Mouse (Mus musculus) CH12.LX (cell line): ENCODE measurements around the gene Gm20662. TPM values are rescaled to one million over a fixed set of nuclear protein-coding genes. Genes with fewer than 3 reads are reported as not detected.

ENCODE experiments used
- DNase-seq: peaks from one replicate; pipeline ENCODE4 v3.0.0-alpha.2; 2013; ENCODE audit errors: extremely low read depth
- H3K27ac ChIP-seq: 2 replicates; pipeline ENCODE4 v1.5.1; 2012; ENCODE audit warnings: low read depth, mild to moderate bottlenecking, control low read depth, moderate library complexity; ENCODE audit not compliant: insufficient read depth
- H3K27me3 ChIP-seq: replicated peaks from 2 replicates; pipeline ENCODE3; 2012; ENCODE audit warnings: inconsistent platforms
- H3K36me3 ChIP-seq, 2 experiments: replicated peaks in 1 of 2; 2 replicates each; pipeline versions ENCODE3 to v1.6.1; 2012; ENCODE audit warnings: inconsistent platforms in 1 of 2, low read length in 1 of 2, mild to moderate bottlenecking in 1 of 2, mixed read lengths in 1 of 2, moderate library complexity in 1 of 2; ENCODE audit not compliant: control insufficient read depth in 1 of 2, insufficient read depth in 1 of 2
- H3K4me1 ChIP-seq, 2 experiments: 2 replicates each; pipeline ENCODE4 v1.6.1; 2012; ENCODE audit warnings: inconsistent platforms in 1 of 2, moderate library complexity in 1 of 2; ENCODE audit not compliant: insufficient read depth in 2 of 2, control insufficient read depth in 1 of 2
- H3K4me2 ChIP-seq: 2 replicates; pipeline ENCODE4 v1.6.1; 2012; ENCODE audit warnings: low read depth, mild to moderate bottlenecking, control low read depth; ENCODE audit not compliant: poor library complexity, insufficient read depth, severe bottlenecking
- H3K4me3 ChIP-seq, 3 experiments: fragments of 150-350 bp in 1 of 3; sonication (generic) in 1 of 3; replicated peaks in 1 of 3; 2 replicates each; pipeline versions ENCODE3 to v1.5.1; 2011 to 2012; ENCODE audit warnings: low read depth in 2 of 3, low read length in 2 of 3, mild to moderate bottlenecking in 2 of 3, moderate library complexity in 2 of 3, control low read depth in 1 of 3, improper control_type of control experiment in 1 of 3, inconsistent platforms in 1 of 3, mixed read lengths in 1 of 3; ENCODE audit not compliant: poor library complexity in 1 of 3
- H3K79me2 ChIP-seq: replicated peaks from 2 replicates; pipeline ENCODE4 v1.6.1; 2012; ENCODE audit warnings: mild to moderate bottlenecking, moderate library complexity; ENCODE audit not compliant: control insufficient read depth, poor library complexity, insufficient read depth, severe bottlenecking; ENCODE audit errors: extremely low read depth
- H3K9ac ChIP-seq: 2 replicates; pipeline ENCODE4 v1.6.1; 2012; ENCODE audit warnings: low read depth, mild to moderate bottlenecking, control low read depth, moderate library complexity; ENCODE audit not compliant: insufficient read depth
- H3K9me3 ChIP-seq: replicated peaks from 2 replicates; pipeline ENCODE3; 2012; ENCODE audit warnings: low read length, inconsistent platforms, mixed read lengths
- BHLHE40 ChIP-seq: IDR thresholded peaks from 2 replicates; pipeline ENCODE4 v1.6.1; 2011; ENCODE audit warnings: mild to moderate bottlenecking, low read depth, low read length, improper control_type of control experiment
- CTCF ChIP-seq, 2 experiments: IDR thresholded peaks in 1 of 2; conservative IDR thresholded peaks in 1 of 2; 2 replicates each; pipeline ENCODE4 v1.5.1; 2011 to 2012; ENCODE audit warnings: low read depth in 2 of 2, low read length in 2 of 2, improper control_type of control experiment in 1 of 2, inconsistent platforms in 1 of 2, mild to moderate bottlenecking in 1 of 2, moderate library complexity in 1 of 2
- E2F4 ChIP-seq: IDR thresholded peaks from 2 replicates; pipeline ENCODE4 v1.6.1; 2011; ENCODE audit warnings: low read depth, low read length, improper control_type of control experiment; ENCODE audit not compliant: insufficient replicate concordance
- ELF1 ChIP-seq: IDR thresholded peaks from 2 replicates; pipeline ENCODE4 v1.6.1; 2014; ENCODE audit warnings: low read depth, mild to moderate bottlenecking, inconsistent platforms, low read length, improper control_type of control experiment
- HCFC1 ChIP-seq: IDR thresholded peaks from 2 replicates; pipeline ENCODE4 v1.6.1; 2012; ENCODE audit warnings: low read depth, mild to moderate bottlenecking, inconsistent platforms, low read length, improper control_type of control experiment
- IRF4 ChIP-seq: IDR thresholded peaks from 2 replicates; pipeline ENCODE4 v1.6.1; 2014; ENCODE audit warnings: low read depth, mild to moderate bottlenecking, inconsistent platforms, low read length, improper control_type of control experiment
- JUND ChIP-seq: conservative IDR thresholded peaks from 2 replicates; pipeline ENCODE4 v1.6.1; 2011; ENCODE audit warnings: low read depth, low read length, improper control_type of control experiment
- MXI1 ChIP-seq: IDR thresholded peaks from 2 replicates; pipeline ENCODE4 v1.6.1; 2011; ENCODE audit warnings: mild to moderate bottlenecking, low read depth, low read length, improper control_type of control experiment
- NELFE ChIP-seq: IDR thresholded peaks from 2 replicates; pipeline ENCODE4 v1.6.1; 2011; ENCODE audit warnings: low read depth, low read length, improper control_type of control experiment
- NRF1 ChIP-seq: IDR thresholded peaks from 2 replicates; pipeline ENCODE4 v1.6.1; 2014; ENCODE audit warnings: low read depth, mild to moderate bottlenecking, inconsistent platforms, low read length, improper control_type of control experiment, moderate library complexity
- PAX5 ChIP-seq: IDR thresholded peaks from 2 replicates; pipeline ENCODE4 v1.6.1; 2012; ENCODE audit warnings: low read length, inconsistent platforms, mixed read lengths
- POLR2A ChIP-seq: IDR thresholded peaks from 2 replicates; pipeline ENCODE4 v1.6.1; 2011; ENCODE audit warnings: low read depth, mild to moderate bottlenecking, improper control_type of control experiment, low read length
- POLR2AphosphoS2 ChIP-seq: IDR thresholded peaks from 2 replicates; pipeline ENCODE4 v1.6.1; 2011; ENCODE audit warnings: low read depth, low read length, improper control_type of control experiment
- RAD21 ChIP-seq: IDR thresholded peaks from 2 replicates; pipeline ENCODE4 v1.6.1; 2011; ENCODE audit warnings: low read depth, mild to moderate bottlenecking, low read length, improper control_type of control experiment, moderate library complexity
- RCOR1 ChIP-seq: conservative IDR thresholded peaks from 2 replicates; pipeline ENCODE4 v1.6.1; 2012; ENCODE audit warnings: low read depth, mild to moderate bottlenecking, inconsistent platforms, low read length, improper control_type of control experiment
- SMC3 ChIP-seq: IDR thresholded peaks from 2 replicates; pipeline ENCODE4 v1.6.1; 2011; ENCODE audit warnings: low read depth, low read length, improper control_type of control experiment
- TBP ChIP-seq: conservative IDR thresholded peaks from 2 replicates; pipeline ENCODE4 v1.6.1; 2011; ENCODE audit warnings: low read depth, low read length, improper control_type of control experiment
- USF2 ChIP-seq: conservative IDR thresholded peaks from 2 replicates; pipeline ENCODE4 v1.6.1; 2011; ENCODE audit warnings: low read depth, low read length, improper control_type of control experiment
- ZKSCAN1 ChIP-seq: IDR thresholded peaks from 2 replicates; pipeline ENCODE4 v1.6.1; 2012; ENCODE audit warnings: low read depth, inconsistent platforms, low read length, improper control_type of control experiment, borderline replicate concordance
- ZNF384 ChIP-seq: IDR thresholded peaks from 2 replicates; pipeline ENCODE4 v1.6.1; 2012; ENCODE audit warnings: low read depth, low read length, improper control_type of control experiment, inconsistent platforms
- dilution Hi-C: fragments of 300-500 bp; cut with MboI; formaldehyde crosslinking; loops from 2 replicates; pipeline ENCODE4 v1.14.3; 2020; ENCODE audit warnings: low sequenced_read_pairs; ENCODE audit not compliant: extremely low pct_unique_long_range_greater_than_20kb, extremely low pct_ligation_motif_present
- in situ Hi-C: fragments of 300-500 bp; cut with MboI; formaldehyde crosslinking; loops from 3 replicates; pipeline ENCODE4 v1.14.3; 2019; ENCODE audit warnings: low sequenced_read_pairs, low pct_ligation_motif_present, low pct_unique_long_range_greater_than_20kb, mixed read lengths
- polyA plus RNA-seq: library from polyadenylated mRNA; unstranded; fragments of >175 nt; gene quantifications from 2 replicates; pipeline ENCODE4 v1.2.1, GENCODE M21; 2012; ENCODE audit warnings: low read depth; ENCODE audit not compliant: insufficient read length
- total RNA-seq, 2 experiments: library from RNA; depleted of rRNA; stranded (reverse); fragments of 300-350 nt in 1 of 2; fragments of >200 nt in 1 of 2; gene quantifications; 2 replicates each; pipeline ENCODE4 v1.2.3; 2012 to 2014

Gene Gm20662
- total and polyA plus RNA-seq, 3 experiments: 0.31 to 1.2 TPM; not detected in 1

DNA sequence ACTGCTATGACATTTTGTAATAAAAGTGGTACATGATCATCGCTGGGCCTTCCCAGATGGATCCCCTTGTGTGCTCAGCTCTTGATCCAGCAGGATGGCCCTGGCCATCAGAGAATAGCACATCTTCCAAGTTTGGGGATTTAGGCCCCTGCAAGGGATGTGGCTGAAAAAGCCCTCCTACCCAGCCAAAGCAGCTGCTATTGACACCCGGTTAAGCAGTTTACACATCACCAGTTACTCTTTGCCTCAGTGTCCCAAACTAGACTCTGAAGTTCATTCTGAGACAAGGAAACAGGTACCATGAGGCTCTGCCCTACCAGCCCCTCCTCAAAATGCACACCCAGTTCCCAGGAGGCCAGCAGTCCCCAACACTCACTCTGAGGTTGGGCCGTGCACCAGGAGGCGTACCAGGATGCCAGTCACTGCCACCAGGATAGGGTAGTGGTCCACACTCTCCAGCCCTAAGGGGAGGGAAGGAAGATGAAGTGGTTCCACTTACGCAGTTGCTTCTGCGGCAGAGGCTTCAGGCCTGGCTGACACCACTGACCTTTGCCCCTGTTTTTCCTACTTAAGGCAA lies 59.6 kb downstream of the Gm20662 start:
- no peak for DNase-seq
- dilution Hi-C loops: no loop called here
- no peak overlapping the region for H3K27ac ChIP-seq
- H3K9ac ChIP-seq: no peak overlapping the region
- H3K9me3 ChIP-seq: no peaks in the 10 kb centered on the region
- no peak for TF ChIP-seq MXI1
- no peak for TF ChIP-seq JUND
- no peak for TF ChIP-seq ELF1
- TF ChIP-seq POLR2AphosphoS2: no peak
- no peak for TF ChIP-seq CTCF (conservative IDR thresholded peaks at IDR 0.05 in 1 of 2, IDR thresholded peaks at IDR 0.05 in 1 of 2; ENCODE audit: low read depth in 2 of 2, low read length in 2 of 2)
- H3K4me1 ChIP-seq: peaks cover 0 to 13% of the 10 kb centered on the region in 2 experiments; a peak in 2 of 4 replicates
- no peak overlapping the region for H3K4me3 ChIP-seq
- H3K36me3 ChIP-seq: peaks cover 92 to 98% of the 10 kb centered on the region in 2 experiments
- H3K79me2 ChIP-seq: no peaks in the 10 kb centered on the region
- H3K27me3 ChIP-seq: no peaks in the 10 kb centered on the region
- no peak overlapping the region for H3K4me2 ChIP-seq
- in situ Hi-C loops: loop anchor here (5.0 kb wide), 1 partner anchor 88 kb away; no protein-coding TSS in a partner anchor

DNA sequence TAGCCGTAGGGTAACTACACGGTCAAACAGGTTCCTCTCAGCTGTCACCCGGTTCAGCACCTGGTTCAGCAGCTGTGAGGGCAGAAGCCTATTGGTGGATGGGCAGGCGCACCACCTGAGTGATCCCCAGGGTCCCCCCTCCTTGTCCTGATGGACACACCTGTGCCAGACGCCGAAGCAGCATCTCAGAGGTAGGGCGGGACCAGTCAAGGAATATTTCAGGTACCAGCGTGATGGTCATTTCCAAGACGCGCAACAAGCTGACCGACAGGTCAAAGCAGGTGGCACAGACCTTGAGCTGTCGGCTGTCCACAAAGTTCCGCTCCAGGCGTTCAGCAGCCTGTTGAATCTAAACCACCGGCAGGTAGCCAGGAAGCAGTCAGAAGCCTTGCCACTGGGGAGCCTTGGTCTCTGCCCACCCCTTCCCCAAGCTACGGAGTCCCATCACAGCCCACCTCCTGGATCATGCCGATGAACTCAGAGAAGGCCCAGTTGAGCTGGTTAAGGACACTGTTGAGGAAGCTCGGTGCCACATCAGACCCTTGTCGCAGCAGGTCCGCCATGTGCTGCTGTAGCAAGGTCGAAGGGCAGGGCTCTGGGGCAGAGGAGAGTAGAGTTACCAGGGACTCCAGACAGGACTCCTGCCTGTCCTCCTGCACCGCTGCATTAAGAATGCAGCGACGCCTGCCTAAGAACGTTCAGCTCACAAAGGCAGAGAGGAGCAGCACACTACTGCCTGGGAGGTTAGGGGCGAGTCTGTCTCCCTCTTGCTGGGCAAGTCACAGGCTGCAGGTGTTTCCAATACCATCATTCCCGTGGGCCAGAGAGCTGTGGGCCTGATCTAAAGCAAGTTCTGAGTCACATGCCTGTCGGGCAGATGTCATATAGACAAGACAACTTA lies 60.5 kb downstream of the Gm20662 start:
- dilution Hi-C loops (no loop called here), in situ Hi-C loops (loop anchor here (5.0 kb wide), 1 partner anchor 89 kb away; no protein-coding TSS in a partner anchor)
- H3K4me1 ChIP-seq: peaks cover 0 to 13% of the 10 kb centered on the region in 2 experiments; a peak in 2 of 4 replicates
- no peak overlapping the region for H3K4me3 ChIP-seq
- no peaks in the 10 kb centered on the region for H3K79me2 ChIP-seq
- peaks cover 88 to 98% of the 10 kb centered on the region in 2 experiments for H3K36me3 ChIP-seq
- no peaks in the 10 kb centered on the region for H3K9me3 ChIP-seq
- no peak overlapping the region for H3K4me2 ChIP-seq
- TF ChIP-seq HCFC1 (no peak), IRF4 (no peak), BHLHE40 (no peak), RAD21 (no peak), TBP (no peak), E2F4 (no peak), SMC3 (no peak), USF2 (no peak), NELFE (no peak), RCOR1 (no peak), ZKSCAN1 (no peak), PAX5 (no peak), POLR2A (no peak), NRF1 (no peak), ZNF384 (no peak)
- no peaks in the 10 kb centered on the region for H3K27me3 ChIP-seq
- H3K27ac ChIP-seq: no peak overlapping the region
- H3K9ac ChIP-seq: no peak overlapping the region
- DNase-seq: no peak
